Mouse (Mus musculus) right cerebral cortex, postnatal 25 days (tissue): Measurements from ENCODE around the gene Gm8947.

Experiments used
- DNase-seq: peaks from one replicate; pipeline ENCODE4 v3.0.0; 2022

Gene Gm8947

DNA sequence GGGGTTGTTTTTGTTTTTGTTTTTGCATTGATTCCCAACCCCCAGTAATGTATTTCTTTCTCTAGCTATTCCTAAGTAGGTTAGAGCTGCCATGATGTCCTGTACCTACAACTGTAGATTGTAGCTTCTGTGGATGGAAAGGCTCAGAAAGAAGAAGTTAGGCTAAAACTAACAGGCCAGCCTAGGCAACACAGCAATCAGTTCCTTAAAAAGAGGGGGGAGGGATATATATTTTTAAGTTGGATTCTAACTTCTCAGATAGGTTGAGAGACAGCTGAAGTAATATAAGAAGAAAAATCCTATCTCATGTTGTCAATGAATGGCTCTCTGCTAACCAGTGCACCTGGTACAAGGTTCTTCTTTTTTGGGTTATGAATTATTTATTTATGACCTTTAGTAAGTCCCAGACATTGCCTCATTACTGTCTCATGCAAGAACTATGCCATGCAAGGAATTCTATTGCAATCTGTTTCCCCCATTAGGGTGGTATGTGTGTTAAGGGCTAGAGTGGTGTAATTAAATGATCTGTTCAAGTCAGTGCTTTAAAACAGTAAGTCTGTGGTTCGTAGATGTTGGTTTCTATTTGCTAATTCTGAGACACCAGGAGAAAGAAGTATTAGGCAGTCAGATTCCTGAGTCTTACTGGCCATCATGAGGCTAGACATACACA lies 36.3 kb downstream of the Gm8947 start:
- DNase-seq: no peak

DNA sequence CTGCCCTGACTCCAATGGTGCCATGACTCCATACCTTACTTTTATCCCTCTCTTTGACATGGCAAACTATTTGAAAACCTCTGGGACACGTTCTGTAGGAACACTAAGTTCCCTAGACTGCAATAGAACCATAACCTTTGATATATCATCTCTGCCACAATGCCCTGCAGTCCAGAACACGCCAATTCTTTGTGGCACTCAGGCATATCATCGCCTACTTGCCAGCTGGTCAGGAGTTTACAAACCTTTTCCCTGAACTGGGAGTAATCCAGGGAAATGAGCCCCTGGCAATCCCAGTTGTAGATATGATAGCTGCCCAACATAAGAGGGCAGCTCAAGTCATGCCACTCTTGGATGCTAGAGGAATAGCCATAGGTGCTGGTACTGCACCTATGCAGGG lies 40.2 kb downstream of the Gm8947 start:
- DNase-seq: no peak

GRCm38 (mm10) chr1:151233756-151234155 lies 41.6 kb downstream of the Gm8947 start:
- DNase-seq: no peak

DNA sequence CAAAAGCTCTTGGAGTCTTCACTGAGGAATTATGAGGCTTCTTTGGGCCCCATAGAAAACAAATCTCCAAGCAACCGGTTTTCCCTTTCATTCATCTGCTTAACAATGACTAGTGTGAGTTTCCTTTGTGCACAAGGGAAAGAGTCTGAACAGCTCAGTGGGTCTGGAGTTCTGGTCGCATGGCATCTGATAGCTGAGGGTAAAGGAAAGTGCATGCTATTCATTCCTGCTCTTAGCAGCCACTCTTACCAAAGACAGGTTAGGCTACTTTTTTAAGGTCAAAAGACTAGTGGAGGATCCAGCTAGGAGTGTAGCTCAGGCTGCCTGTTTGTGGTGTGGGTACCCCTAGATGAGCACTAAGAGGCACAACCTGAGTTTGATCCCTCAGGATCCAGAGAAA lies 43.4 kb downstream of the Gm8947 start:
- DNase-seq: no peak

DNA sequence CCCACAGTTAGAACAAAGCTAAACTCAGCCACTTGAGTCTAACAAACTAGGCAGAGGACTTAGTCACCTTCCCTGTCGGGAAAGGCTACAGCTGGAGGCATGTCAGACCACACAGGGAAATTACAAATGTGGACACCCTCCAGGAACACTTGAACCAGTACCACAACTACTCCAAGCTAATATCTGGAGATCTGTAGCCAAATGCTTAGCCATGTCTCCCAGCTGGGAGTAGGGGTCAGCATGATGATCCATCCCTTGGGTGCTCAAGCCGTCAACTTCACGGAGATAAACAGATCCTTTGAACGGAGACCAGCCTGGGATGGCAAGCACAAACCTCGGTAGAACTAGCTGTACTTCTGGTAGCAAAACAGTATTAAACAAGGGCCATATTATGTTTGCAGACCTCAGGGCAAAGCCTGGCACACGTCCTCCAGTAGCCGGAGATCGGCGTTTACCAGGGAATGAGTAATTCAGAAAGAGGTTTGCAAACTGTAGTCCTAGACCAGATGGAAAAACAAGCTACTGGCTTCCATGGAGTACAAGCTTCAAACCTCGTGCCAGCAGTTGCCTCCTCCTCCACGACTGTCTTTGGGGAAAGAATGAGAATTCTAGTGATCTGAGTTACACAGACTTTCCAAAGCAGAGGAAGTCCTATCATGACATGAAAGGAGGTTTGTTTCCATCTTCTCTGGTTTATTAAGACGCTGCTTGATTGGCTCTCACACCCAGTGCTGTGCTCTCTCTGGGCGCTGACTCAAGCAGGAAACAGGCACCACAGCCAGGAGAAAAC lies 44.2 kb downstream of the Gm8947 start:
- DNase-seq: peak; percentile 36

DNA sequence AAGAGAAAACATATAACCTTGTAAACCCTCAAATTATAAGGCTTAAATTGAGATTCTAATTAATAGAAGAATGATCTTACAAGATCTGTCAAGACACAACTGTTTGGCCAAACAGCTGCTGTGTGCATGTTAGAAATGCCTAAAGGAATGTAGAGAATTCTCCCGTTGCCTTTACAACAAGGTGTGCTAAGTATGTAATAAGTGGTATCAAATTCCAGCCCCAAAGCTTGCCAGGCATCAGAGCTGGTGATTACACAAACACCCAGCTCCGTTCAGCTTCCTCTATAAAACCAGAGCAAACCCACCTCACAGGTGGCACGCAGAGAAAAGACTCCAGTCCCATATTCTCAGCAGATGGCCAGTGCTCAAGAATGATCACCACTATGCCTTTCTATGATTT lies 45.6 kb downstream of the Gm8947 start:
- no peak for DNase-seq

DNA sequence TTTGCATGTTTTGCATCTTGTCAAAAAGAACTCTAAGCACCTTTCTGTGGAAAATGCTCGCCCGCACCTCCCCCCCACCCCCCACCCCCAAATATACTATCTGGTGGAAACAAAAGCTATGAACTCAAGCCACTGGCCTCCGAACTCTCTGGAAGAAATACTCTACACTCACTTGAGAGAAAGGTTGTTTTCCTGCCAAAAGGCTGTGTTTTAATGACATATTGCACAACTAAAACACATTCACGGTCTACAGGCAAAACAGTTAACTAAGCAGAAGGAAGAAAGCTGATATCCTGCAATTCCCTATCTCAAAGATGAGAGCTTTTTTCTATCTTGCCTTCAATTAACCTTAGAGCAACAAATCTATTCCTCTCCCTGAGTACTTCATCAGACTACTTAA lies 51.2 kb downstream of the Gm8947 start:
- no peak for DNase-seq
